Mouse (Mus musculus): ENCODE data around the gene Dcaf8. TPM values are rescaled to one million over a fixed set of nuclear protein-coding genes. Genes with fewer than 3 reads are reported as not detected.

Dcaf8 gene
- total and polyA plus RNA-seq, 3 experiments = 31.7 to 49.0 (median 45.8) TPM

- H3K27me3 ChIP-seq (ENCODE audit: control insufficient read depth in 1 of 2, insufficient read depth in 2 of 2, low read length in 2 of 2) = no peaks in the 10 kb centered on the region
- H3K36me3 ChIP-seq (ENCODE audit: control insufficient read depth in 1 of 2, insufficient read depth in 2 of 2, low read length in 2 of 2) = peaks cover 0 to under 1% of the 10 kb centered on the region in 2 experiments; a peak in 1 of 4 replicates
- H3K9me3 ChIP-seq (replicated peaks; ENCODE audit: insufficient read depth, low read length) = no peaks in the 10 kb centered on the region
- no peaks in the 10 kb centered on the region for H3K79me2 ChIP-seq (ENCODE audit: control insufficient read depth, insufficient read depth, low read length, poor library complexity)
- no peak overlapping the region for H3K4me3 ChIP-seq (ENCODE audit: control insufficient read depth in 1 of 2, insufficient read depth in 1 of 2, low read depth in 2 of 2, low read length in 2 of 2)
- no peak for TF ChIP-seq ZC3H11A (IDR thresholded peaks at IDR 0.05; ENCODE audit: low read depth, low read length)
- TF ChIP-seq SIN3A (IDR thresholded peaks at IDR 0.05; ENCODE audit: low read length) = 0 out of 2 replicates have a peak, but pooled peaks have one; percentile 11
- H3K4me1 ChIP-seq (ENCODE audit: control insufficient read depth in 1 of 2, insufficient read depth in 2 of 2, low read length in 2 of 2) = peaks cover 3 to 7% of the 10 kb centered on the region in 2 experiments
- H3K27ac ChIP-seq (ENCODE audit: control insufficient read depth, low read depth, low read length) = no peak overlapping the region
- H3K9ac ChIP-seq (ENCODE audit: control insufficient read depth, low read depth, low read length, poor library complexity, severe bottlenecking) = no peak overlapping the region
- no peak for DNase-seq (ENCODE audit: low read depth, low spot score)
These were observed 56.3 kb downstream of the Dcaf8 start for GRCm38 (mm10) chr1:172204033-172204813.

DNA sequence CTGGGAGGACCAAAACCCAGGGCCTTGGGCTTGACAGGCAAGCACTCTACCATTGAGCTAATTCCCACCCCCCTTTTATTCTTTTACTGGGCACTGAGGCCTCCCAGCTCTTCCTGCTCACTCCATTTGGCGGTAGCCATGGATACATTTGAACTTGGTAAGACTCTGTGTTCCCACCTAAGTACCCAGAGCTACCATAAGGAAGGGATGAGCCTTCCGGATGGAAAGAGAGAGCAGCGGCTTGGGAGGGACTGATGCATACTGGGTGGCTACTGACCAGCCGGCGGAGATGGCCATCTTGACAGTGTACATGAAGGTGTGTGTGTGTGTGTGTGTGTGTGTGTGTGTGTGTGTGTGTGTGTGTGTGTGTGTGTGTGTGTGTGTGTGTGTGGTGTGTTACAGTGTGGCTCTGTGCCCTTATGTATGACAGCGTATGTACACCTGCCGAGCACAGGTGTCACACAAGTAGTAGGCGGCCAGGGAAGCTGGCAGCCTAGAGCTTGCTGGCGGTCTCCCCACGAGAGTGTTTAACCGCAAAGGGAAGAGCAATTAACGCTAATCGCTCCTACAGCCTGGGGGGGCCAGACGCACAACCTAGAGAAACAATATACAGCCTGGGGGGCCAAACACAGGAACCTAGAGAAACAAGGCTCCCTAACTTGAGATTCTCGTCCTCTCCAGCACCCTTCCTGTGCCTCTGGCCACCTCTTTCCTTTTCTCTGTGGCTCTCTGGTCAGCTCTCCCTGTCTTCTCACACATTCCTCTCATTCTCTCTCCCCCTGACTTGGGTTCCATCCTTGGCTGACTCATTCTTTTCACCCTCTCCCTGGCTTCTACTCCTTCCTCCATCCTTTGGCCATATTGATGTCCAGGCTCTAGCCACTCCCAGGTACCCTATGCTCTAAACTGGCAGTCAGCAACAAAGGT lies 57.2 kb downstream of the Dcaf8 start:
- H3K27me3 ChIP-seq (ENCODE audit: control insufficient read depth in 1 of 2, insufficient read depth in 2 of 2, low read length in 2 of 2) = no peaks in the 10 kb centered on the region
- no peak for TF ChIP-seq MAX (IDR thresholded peaks at IDR 0.05; ENCODE audit: low read length)
- no peak for TF ChIP-seq CHD1 (IDR thresholded peaks at IDR 0.05; ENCODE audit: low read depth, low read length)
- no peak for TF ChIP-seq NRF1 (IDR thresholded peaks at IDR 0.05; ENCODE audit: insufficient read depth, low read depth, low read length, poor library complexity, severe bottlenecking)
- TF ChIP-seq ZNF384 (IDR thresholded peaks at IDR 0.05; ENCODE audit: low read depth, low read length) = no peak
- TF ChIP-seq ZKSCAN1 (IDR thresholded peaks at IDR 0.05; ENCODE audit: low read depth, low read length) = no peak
- TF ChIP-seq MXI1 (IDR thresholded peaks at IDR 0.05; ENCODE audit: low read depth, low read length) = no peak
- no peak for TF ChIP-seq ELF1 (IDR thresholded peaks at IDR 0.05; ENCODE audit: low read depth, low read length)
- no peak for TF ChIP-seq JUND (IDR thresholded peaks at IDR 0.05; ENCODE audit: low read depth, low read length)
- no peak for TF ChIP-seq MAZ (IDR thresholded peaks at IDR 0.05; ENCODE audit: low read depth, low read length)
- TF ChIP-seq USF1 (IDR thresholded peaks at IDR 0.05; ENCODE audit: low read depth, low read length) = no peak
- TF ChIP-seq GATA1 (IDR thresholded peaks at IDR 0.05; ENCODE audit: low read depth, low read length) = no peak
- TF ChIP-seq HCFC1 (IDR thresholded peaks at IDR 0.05; ENCODE audit: low read depth, low read length) = no peak
- no peak for TF ChIP-seq TAL1 (IDR thresholded peaks at IDR 0.05; ENCODE audit: low read length)
- TF ChIP-seq MYC (IDR thresholded peaks at IDR 0.05; ENCODE audit: low read depth, low read length) = no peak
- no peak for TF ChIP-seq MYB (IDR thresholded peaks at IDR 0.05; ENCODE audit: low read depth, low read length)
- TF ChIP-seq RCOR1 (IDR thresholded peaks at IDR 0.05; ENCODE audit: low read depth, low read length) = no peak
- TF ChIP-seq NELFE (IDR thresholded peaks at IDR 0.05; ENCODE audit: low read depth, low read length) = no peak
- no peak overlapping the region for H3K27ac ChIP-seq (ENCODE audit: control insufficient read depth, low read depth, low read length)
- no peaks in the 10 kb centered on the region for H3K36me3 ChIP-seq (ENCODE audit: control insufficient read depth in 1 of 2, insufficient read depth in 2 of 2, low read length in 2 of 2)
- no peak overlapping the region for H3K9ac ChIP-seq (ENCODE audit: control insufficient read depth, low read depth, low read length, poor library complexity, severe bottlenecking)
- DNase-seq (ENCODE audit: low read depth, low spot score) = no peak
- no peaks in the 10 kb centered on the region for H3K79me2 ChIP-seq (ENCODE audit: control insufficient read depth, insufficient read depth, low read length, poor library complexity)
- H3K9me3 ChIP-seq (replicated peaks; ENCODE audit: insufficient read depth, low read length) = no peaks in the 10 kb centered on the region
- H3K4me3 ChIP-seq (ENCODE audit: control insufficient read depth in 1 of 2, insufficient read depth in 1 of 2, low read depth in 2 of 2, low read length in 2 of 2) = no peak overlapping the region
- peaks cover 3 to 14% of the 10 kb centered on the region in 2 experiments for H3K4me1 ChIP-seq (ENCODE audit: control insufficient read depth in 1 of 2, insufficient read depth in 2 of 2, low read length in 2 of 2)

Measured in MEL (cell line).